Mouse (Mus musculus) induced T-regulatory cell, adult 2 months (primary cell): ENCODE results near the gene Ipo13.
A peak's percentile ranks its signal among the peaks of the same experiment; 100 is the strongest.

Experiments
- DNase-seq: peaks from one replicate; pipeline ENCODE4 v3.0.0-alpha.2; 2012; ENCODE audit warnings: low read depth

Ipo13 gene

GRCm38 (mm10) chr4:117882701-117883691, 31.8 kb downstream of the Ipo13 start, which contains the start of gene B4galt2:
Gene B4galt2, minus strand, starts transcription at chr4:117883487.
- DNase-seq = peak; percentile 20

- no peak for DNase-seq
Observed at GRCm38 (mm10) chr4:117878703-117879102, 36.1 kb downstream of the Ipo13 start.

- DNase-seq = no peak
Observed at GRCm38 (mm10) chr4:117878301-117878700, 36.5 kb downstream of the Ipo13 start.

GRCm38 (mm10) chr4:117873615-117874014, 41.2 kb downstream of the Ipo13 start:
- no peak for DNase-seq

- DNase-seq = no peak
Observed at GRCm38 (mm10) chr4:117872471-117872886, 42.3 kb downstream of the Ipo13 start, which contains the start of gene Ccdc24. Gene Ccdc24, minus strand, starts transcription at chr4:117872557.

GRCm38 (mm10) chr4:117871787-117872186, 43.0 kb downstream of the Ipo13 start:
- DNase-seq = no peak

GRCm38 (mm10) chr4:117870437-117870836, 44.4 kb downstream of the Ipo13 start:
- no peak for DNase-seq

GRCm38 (mm10) chr4:117869317-117869716, 45.5 kb downstream of the Ipo13 start:
- DNase-seq = no peak

GRCm38 (mm10) chr4:117867823-117868222, 47.0 kb downstream of the Ipo13 start:
- peak; percentile 60 for DNase-seq

GRCm38 (mm10) chr4:117867000-117867399, 47.8 kb downstream of the Ipo13 start:
- no peak for DNase-seq

GRCm38 (mm10) chr4:117866083-117866482, 48.7 kb downstream of the Ipo13 start:
- DNase-seq = no peak

GRCm38 (mm10) chr4:117862823-117863222, 52.0 kb downstream of the Ipo13 start:
- no peak for DNase-seq

- no peak for DNase-seq
Observed at GRCm38 (mm10) chr4:117860570-117860969, 54.2 kb downstream of the Ipo13 start.

GRCm38 (mm10) chr4:117858794-117859193, 56.0 kb downstream of the Ipo13 start:
- peak; percentile 24 for DNase-seq

- no peak for DNase-seq
Observed at GRCm38 (mm10) chr4:117855146-117855545, 59.7 kb downstream of the Ipo13 start.

- DNase-seq = no peak
Observed at GRCm38 (mm10) chr4:117852152-117852868, 62.5 kb downstream of the Ipo13 start.

GRCm38 (mm10) chr4:117850871-117851270, 63.9 kb downstream of the Ipo13 start:
- no peak for DNase-seq

GRCm38 (mm10) chr4:117850176-117850575, 64.6 kb downstream of the Ipo13 start:
- no peak for DNase-seq

GRCm38 (mm10) chr4:117849506-117849905, 65.3 kb downstream of the Ipo13 start:
- no peak for DNase-seq

GRCm38 (mm10) chr4:117849063-117849462, 65.7 kb downstream of the Ipo13 start:
- no peak for DNase-seq

GRCm38 (mm10) chr4:117847011-117847410, 67.8 kb downstream of the Ipo13 start:
- DNase-seq = no peak

- DNase-seq = no peak
Observed at GRCm38 (mm10) chr4:117846261-117846660, 68.5 kb downstream of the Ipo13 start.

GRCm38 (mm10) chr4:117845316-117845715, 69.5 kb downstream of the Ipo13 start:
- DNase-seq = no peak
